Mouse (Mus musculus): ENCODE data around the gene Tdp2. TPM values are rescaled to one million over a fixed set of nuclear protein-coding genes. Genes with fewer than 3 reads are reported as not detected.
A peak's percentile ranks its signal among the peaks of the same experiment; 100 is the strongest.

Gene Tdp2
- total and polyA plus RNA-seq, 2 experiments from 2014 or later, result 30.9 to 36.6 TPM

- 99% methylated on average over 4 of the region's 4 CpGs for WGBS
- no peak for TF ChIP-seq CTCF (IDR thresholded peaks at IDR 0.05; ENCODE audit: low read depth)
- ATAC-seq, result no peak
- Histone ChIP-seq H3K27ac (no peak overlapping the region), H3K9me3 (ENCODE audit: low read length) (no peaks in the 10 kb centered on the region), H3K4me1 (ENCODE audit: insufficient read depth, low read length) (peaks cover 3% of the 10 kb centered on the region; the same call in 1 of the 2 replicates), H3K4me2 (ENCODE audit: low read depth, low read length) (no peak overlapping the region), H3K36me3 (ENCODE audit: insufficient read depth, low read length) (no peaks in the 10 kb centered on the region), H3K27me3 (ENCODE audit: insufficient read depth, low read length) (no peaks in the 10 kb centered on the region), H3K4me3 (ENCODE audit: low read length) (no peak overlapping the region), H3K9ac (replicated peaks; ENCODE audit: low read length) (no peak overlapping the region)
- DNase-seq (ENCODE audit: low spot score), result no peak
These were observed 32.8 kb upstream of the Tdp2 start for GRCm38 (mm10) chr13:24798686-24799085.

- Histone ChIP-seq H3K27me3 (ENCODE audit: insufficient read depth, low read length) (no peaks in the 10 kb centered on the region), H3K4me3 (ENCODE audit: low read length) (no peak overlapping the region; the same call in 1 of the 2 replicates), H3K36me3 (ENCODE audit: insufficient read depth, low read length) (no peaks in the 10 kb centered on the region), H3K9ac (replicated peaks; ENCODE audit: low read length) (peak overlapping the region; percentile 92; the same call in 1 of the 2 replicates), H3K9me3 (ENCODE audit: low read length) (no peaks in the 10 kb centered on the region), H3K4me2 (ENCODE audit: low read depth, low read length) (peak overlapping the region; percentile 91), H3K27ac (no peak overlapping the region), H3K4me1 (ENCODE audit: insufficient read depth, low read length) (peaks cover 3% of the 10 kb centered on the region; the same call in 1 of the 2 replicates)
- 70% methylated on average over 5 of the region's 5 CpGs for WGBS
- no peak for DNase-seq (ENCODE audit: low spot score)
- TF ChIP-seq CTCF (IDR thresholded peaks at IDR 0.05; ENCODE audit: low read depth), result no peak
- no peak for ATAC-seq
These were observed 32.1 kb upstream of the Tdp2 start for GRCm38 (mm10) chr13:24799378-24799777.

GRCm38 (mm10) chr13:24799925-24800673, 31.4 kb upstream of the Tdp2 start:
- Histone ChIP-seq H3K9me3 (ENCODE audit: low read length) (no peaks in the 10 kb centered on the region), H3K27ac (peak overlapping the region; percentile 99), H3K36me3 (ENCODE audit: insufficient read depth, low read length) (no peaks in the 10 kb centered on the region), H3K4me3 (ENCODE audit: low read length) (peak overlapping the region; percentile 97), H3K4me1 (ENCODE audit: insufficient read depth, low read length) (peaks cover 7% of the 10 kb centered on the region; the same call in 1 of the 2 replicates), H3K4me2 (ENCODE audit: low read depth, low read length) (peak overlapping the region; percentile 91), H3K27me3 (ENCODE audit: insufficient read depth, low read length) (no peaks in the 10 kb centered on the region), H3K9ac (replicated peaks; ENCODE audit: low read length) (peak overlapping the region; percentile 92)
- no peak for TF ChIP-seq CTCF (IDR thresholded peaks at IDR 0.05; ENCODE audit: low read depth)
- DNase-seq (ENCODE audit: low spot score) (peak; percentile 49), ATAC-seq (peak; percentile 61)
- WGBS, result under 1% methylated on average over 31 of the region's 31 CpGs

GRCm38 (mm10) chr13:24800674-24801307, 30.7 kb upstream of the Tdp2 start:
- Histone ChIP-seq H3K4me2 (ENCODE audit: low read depth, low read length) (peak overlapping the region; percentile 91), H3K4me1 (ENCODE audit: insufficient read depth, low read length) (peaks cover 7% of the 10 kb centered on the region; the same call in 1 of the 2 replicates), H3K27me3 (ENCODE audit: insufficient read depth, low read length) (no peaks in the 10 kb centered on the region), H3K4me3 (ENCODE audit: low read length) (peak overlapping the region; percentile 97), H3K9ac (replicated peaks; ENCODE audit: low read length) (peak overlapping the region; percentile 92), H3K36me3 (ENCODE audit: insufficient read depth, low read length) (no peaks in the 10 kb centered on the region), H3K9me3 (ENCODE audit: low read length) (no peaks in the 10 kb centered on the region), H3K27ac (peak overlapping the region; percentile 99)
- ATAC-seq (peak; percentile 97), DNase-seq (ENCODE audit: low spot score) (peak; percentile 98)
- peak; percentile 30; the same call in 1 of the 2 replicates for TF ChIP-seq CTCF (IDR thresholded peaks at IDR 0.05; ENCODE audit: low read depth)
- under 1% methylated on average over 42 of the region's 42 CpGs for WGBS

GRCm38 (mm10) chr13:24801308-24801921, 30.1 kb upstream of the Tdp2 start, which contains the start of gene BC005537:
BC005537 (plus strand) TSS chr13:24801657.
- Histone ChIP-seq H3K9ac (replicated peaks; ENCODE audit: low read length) (peak within 1 kb of the TSS; percentile 92), H3K27ac (peak within 1 kb of the TSS; percentile 99), H3K4me1 (ENCODE audit: insufficient read depth, low read length) (peaks cover 7% of the 10 kb centered on the region; the same call in 1 of the 2 replicates), H3K36me3 (ENCODE audit: insufficient read depth, low read length) (no peaks in the 10 kb centered on the region), H3K4me3 (ENCODE audit: low read length) (peak within 1 kb of the TSS; percentile 97), H3K9me3 (ENCODE audit: low read length) (no peaks in the 10 kb centered on the region), H3K4me2 (ENCODE audit: low read depth, low read length) (peak within 1 kb of the TSS; percentile 91), H3K27me3 (ENCODE audit: insufficient read depth, low read length) (no peaks in the 10 kb centered on the region)
- no peak; the same call in 1 of the 2 replicates for TF ChIP-seq CTCF (IDR thresholded peaks at IDR 0.05; ENCODE audit: low read depth)
- WGBS, result under 1% methylated on average over 46 of the region's 74 CpGs
- DNase-seq (ENCODE audit: low spot score) (peak; percentile 75), ATAC-seq (peak; percentile 66)

- ATAC-seq (no peak), DNase-seq (ENCODE audit: low spot score) (peak; percentile 49)
- peak overlapping the region; percentile 99 for H3K27ac ChIP-seq
- H3K4me1 ChIP-seq (ENCODE audit: insufficient read depth, low read length), result peaks cover 7% of the 10 kb centered on the region; the same call in 1 of the 2 replicates
- under 1% methylated on average over 26 of the region's 26 CpGs for WGBS
- H3K27me3 ChIP-seq (ENCODE audit: insufficient read depth, low read length), result no peaks in the 10 kb centered on the region
- H3K4me3 ChIP-seq (ENCODE audit: low read length), result peak overlapping the region; percentile 97
- no peaks in the 10 kb centered on the region for H3K9me3 ChIP-seq (ENCODE audit: low read length)
- TF ChIP-seq CTCF (IDR thresholded peaks at IDR 0.05; ENCODE audit: low read depth), result no peak
- peak overlapping the region; percentile 91 for H3K4me2 ChIP-seq (ENCODE audit: low read depth, low read length)
- peak overlapping the region; percentile 92 for H3K9ac ChIP-seq (replicated peaks; ENCODE audit: low read length)
- no peaks in the 10 kb centered on the region for H3K36me3 ChIP-seq (ENCODE audit: insufficient read depth, low read length)
These were observed 29.3 kb upstream of the Tdp2 start for GRCm38 (mm10) chr13:24802131-24802691.
